Mouse (Mus musculus) A20 (cell line): ENCODE data around the gene Zmat5.
A peak's percentile ranks its signal among the peaks of the same experiment; 100 is the strongest.

Experiments
- DNase-seq: peaks from one replicate; pipeline ENCODE4 v3.0.0-alpha.2; 2011; ENCODE audit warnings: low read depth, low spot score

Gene Zmat5

GRCm38 (mm10) chr11:4771756-4772155 is 67.3 kb downstream of the Zmat5 start:
- no peak for DNase-seq

GRCm38 (mm10) chr11:4772925-4773324 is 68.4 kb downstream of the Zmat5 start:
- peak; percentile 60 for DNase-seq

- DNase-seq, result no peak
These were observed 76.4 kb downstream of the Zmat5 start for GRCm38 (mm10) chr11:4780927-4781326.

GRCm38 (mm10) chr11:4783116-4783515 is 78.6 kb downstream of the Zmat5 start:
- DNase-seq, result no peak

- DNase-seq, result no peak
These were observed 80.2 kb downstream of the Zmat5 start for GRCm38 (mm10) chr11:4784629-4785142.
